Mouse (Mus musculus) frontal cortex, adult 2 months (tissue): ENCODE results near the gene Serpina3g. TPM values are rescaled to one million over a fixed set of nuclear protein-coding genes. Genes with fewer than 3 reads are reported as not detected.

Source experiments
- DNase-seq, 2 experiments: peaks; one replicate each; pipeline ENCODE4 v3.0.0; 2022; ENCODE audit warnings: low spot score in 1 of 2; ENCODE audit errors: extremely low spot score in 1 of 2
- polyA plus RNA-seq: library from polyadenylated mRNA; depleted of rRNA; stranded (reverse); fragments of >200 nt; gene quantifications from 2 replicates; pipeline ENCODE4 v1.2.3, GENCODE M21; 2012; rRNA removed

The Serpina3g gene
- polyA plus RNA-seq, 1 experiment, result 0.24 TPM

DNA sequence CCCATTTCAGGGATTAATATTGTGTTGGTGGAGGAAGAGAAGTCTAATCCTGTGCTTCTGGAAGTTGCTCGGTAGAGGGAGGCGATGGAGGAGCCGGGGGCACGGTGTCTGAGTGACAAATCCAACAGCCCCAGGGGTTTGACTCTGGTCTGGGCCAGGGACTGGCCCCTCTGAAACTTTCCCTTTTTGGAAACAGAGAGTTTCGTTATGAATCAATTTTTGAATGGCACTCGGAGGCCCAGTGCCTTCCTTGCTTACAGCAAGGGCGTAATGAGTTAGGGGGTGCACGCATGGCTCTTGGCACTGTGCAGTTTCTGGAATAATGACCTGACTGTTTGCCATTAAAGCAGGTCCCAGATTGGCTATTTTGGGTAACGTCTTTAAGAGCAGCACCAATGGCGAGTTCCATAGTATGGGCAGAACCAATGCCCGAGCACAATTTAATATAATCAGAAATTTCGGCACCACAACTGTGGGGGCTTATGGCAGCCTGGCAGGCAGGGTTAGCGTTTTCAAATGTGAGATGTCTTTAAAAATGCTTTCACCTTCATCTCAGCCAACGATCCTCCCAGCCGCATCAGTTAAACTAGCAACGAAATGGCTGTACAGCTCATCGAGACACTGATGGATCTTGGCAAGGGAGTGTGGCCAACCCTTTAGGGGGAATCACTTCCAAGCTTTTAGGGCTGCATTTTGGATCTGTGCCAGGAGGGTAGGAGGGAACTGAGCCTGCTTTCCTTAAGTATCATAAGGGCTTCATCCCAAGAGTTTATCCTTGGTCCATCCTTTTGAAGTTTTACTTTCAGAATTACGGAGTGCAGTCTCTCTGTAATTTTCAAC, 42.4 kb downstream of the Serpina3g start:
- DNase-seq, result no peak

DNA sequence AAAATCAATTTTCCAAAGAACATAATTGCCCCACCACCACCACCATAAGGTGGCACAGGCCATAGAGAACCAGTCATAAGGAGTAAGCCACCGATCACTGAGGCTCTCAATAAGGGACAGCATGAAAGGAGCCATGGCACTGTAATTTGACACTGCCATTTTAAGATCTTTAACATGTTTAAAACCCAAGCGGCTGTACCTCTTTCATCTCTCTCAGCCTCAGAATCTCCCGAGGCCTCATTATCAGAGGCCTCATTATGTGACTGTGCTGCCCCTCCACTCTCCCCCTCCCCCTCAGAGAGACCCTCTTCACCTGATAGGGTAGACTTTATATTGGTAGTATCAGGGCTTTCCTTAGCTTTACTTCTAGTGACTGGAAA, 43.0 kb downstream of the Serpina3g start:
- no peak for DNase-seq

DNA sequence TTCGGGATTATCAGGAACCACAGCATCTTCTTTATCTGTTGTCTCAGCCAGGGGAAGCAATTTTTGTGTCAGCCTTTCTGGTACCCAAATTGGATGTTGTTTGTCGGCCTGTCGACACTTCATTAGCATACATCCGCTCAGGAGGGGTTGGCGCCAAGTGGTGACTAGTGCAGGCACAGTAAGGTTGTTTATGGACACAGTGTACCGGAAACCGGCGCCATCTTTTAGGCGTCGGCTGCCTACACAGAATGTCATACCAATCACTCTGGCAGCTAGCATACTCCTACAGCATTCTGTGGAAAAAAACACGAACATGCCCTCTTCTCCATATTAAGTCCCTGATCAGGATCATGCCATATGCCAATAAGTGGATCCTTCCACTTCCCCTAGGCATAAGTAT, 47.3 kb downstream of the Serpina3g start:
- DNase-seq, result no peak

DNA sequence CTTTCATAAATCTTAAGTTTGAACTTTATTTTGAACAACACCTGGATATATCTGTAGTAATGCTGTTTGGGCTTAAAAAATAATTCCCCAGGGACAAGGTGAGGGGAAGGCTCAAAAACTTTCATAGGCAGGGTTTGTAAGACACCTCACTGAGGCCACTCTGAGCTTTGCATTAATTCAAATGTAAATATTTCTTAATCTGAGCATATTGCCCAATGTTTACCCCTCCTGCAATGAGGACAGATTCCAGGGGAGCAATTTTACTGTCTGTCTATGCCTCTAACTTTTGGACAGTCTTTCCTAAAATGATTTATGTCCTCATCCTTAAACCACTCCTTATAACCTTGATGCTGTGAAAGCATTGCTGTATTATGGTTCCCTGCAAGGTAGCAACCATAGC, 52.3 kb downstream of the Serpina3g start:
- DNase-seq, result no peak

DNA sequence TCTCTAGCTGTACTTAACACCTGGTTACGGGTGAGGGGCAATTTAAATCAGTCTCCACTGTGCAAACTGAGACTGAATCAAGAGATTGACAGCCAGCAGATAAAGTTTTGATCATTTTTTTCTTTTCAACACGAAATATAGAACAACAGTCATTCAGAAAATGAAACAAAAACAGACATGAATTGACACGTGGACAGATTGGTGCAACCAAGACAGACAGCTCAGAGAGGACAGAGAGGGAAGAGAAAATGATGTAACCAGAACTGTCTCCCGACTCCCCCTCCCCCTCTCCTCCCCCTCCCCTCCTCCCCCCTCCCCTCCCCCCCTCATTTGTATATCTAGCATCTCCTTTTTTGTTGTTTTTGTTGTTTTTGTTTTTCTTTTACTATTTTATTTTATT, 53.8 kb downstream of the Serpina3g start:
- no peak for DNase-seq

Other genes with a start within 250 kb of the Serpina3g start
- gene Serpina11, start 246.3 kb upstream of the Serpina3g start, polyA plus RNA-seq, result not detected in 2 replicates
- 1.5 TPM in 2 replicates for gene Serpina9, start 222.5 kb upstream of the Serpina3g start, polyA plus RNA-seq
- gene Serpina12, start 191.8 kb upstream of the Serpina3g start, polyA plus RNA-seq, result not detected in 2 replicates
- gene Serpina5, start 135.1 kb upstream of the Serpina3g start, polyA plus RNA-seq, result not detected in 2 replicates
- not detected in 2 replicates for gene Serpina3a, start 123.5 kb upstream of the Serpina3g start, polyA plus RNA-seq
- not detected in 2 replicates for gene Serpina3b, start 108.2 kb upstream of the Serpina3g start, polyA plus RNA-seq
- gene Serpina3c, start 82.4 kb upstream of the Serpina3g start, polyA plus RNA-seq, result 0.06 TPM in 1 of 2 replicates, not detected in the other
- gene Serpina3f, start 21.7 kb upstream of the Serpina3g start, polyA plus RNA-seq, result 0.06 TPM in 1 of 2 replicates, not detected in the other
- gene Serpina3i, start 26.9 kb downstream of the Serpina3g start, polyA plus RNA-seq, result not detected in 2 replicates
- gene Serpina3j, start 78.3 kb downstream of the Serpina3g start, polyA plus RNA-seq, result not detected in 2 replicates
- not detected in 2 replicates for gene Serpina3k, start 102.2 kb downstream of the Serpina3g start, polyA plus RNA-seq
- not detected in 2 replicates for gene Serpina3m, start 102.2 kb downstream of the Serpina3g start, polyA plus RNA-seq
- 16.9 and 20.1 TPM in 2 replicates for gene Serpina3n, start 170.5 kb downstream of the Serpina3g start, polyA plus RNA-seq
- gene Gsc, start 237.1 kb downstream of the Serpina3g start, polyA plus RNA-seq, result 0.13 TPM in 1 of 2 replicates, not detected in the other